Mouse (Mus musculus): ENCODE results near the gene Myrf. TPM values are rescaled to one million over a fixed set of nuclear protein-coding genes. Genes with fewer than 3 reads are reported as not detected.

The Myrf gene
- total RNA-seq, 2 experiments from 2014 or later, result 1.6 to 1.8 TPM

- intact Hi-C loops (cut with DNase I), result no loop called here
- no peak for DNase-seq
These were observed 26.6 kb downstream of the Myrf start for GRCm38 (mm10) chr19:10213796-10214471.

- DNase-seq, result no peak
- intact Hi-C loops (cut with DNase I), result no loop called here
These were observed 29.7 kb downstream of the Myrf start for GRCm38 (mm10) chr19:10210885-10211284.

- no peak for DNase-seq
- intact Hi-C loops (cut with DNase I), result no loop called here
These were observed 31.7 kb downstream of the Myrf start for GRCm38 (mm10) chr19:10208851-10209250.

- intact Hi-C loops (cut with DNase I), result no loop called here
- DNase-seq, result no peak
These were observed 35.5 kb downstream of the Myrf start for GRCm38 (mm10) chr19:10205051-10205450.

- intact Hi-C loops (cut with DNase I), result no loop called here
- DNase-seq, result no peak
These were observed 35.9 kb downstream of the Myrf start for GRCm38 (mm10) chr19:10204616-10205001.

- peak; percentile 91 for DNase-seq
- intact Hi-C loops (cut with DNase I), result no loop called here
These were observed 36.5 kb downstream of the Myrf start, which contains the start of the genes Tmem258 and Fen1 for GRCm38 (mm10) chr19:10203848-10204615. TSS of gene Tmem258 (plus strand) at chr19:10204014. TSS of gene Fen1 (minus strand) at chr19:10204169.

- intact Hi-C loops (cut with DNase I), result no loop called here
- DNase-seq, result no peak
These were observed 37.3 kb downstream of the Myrf start for GRCm38 (mm10) chr19:10203146-10203847.

- intact Hi-C loops (cut with DNase I), result loop anchor here (5.0 kb wide), 2 partner anchors 201 to 281 kb away; no protein-coding TSS in a partner anchor
- DNase-seq, result peak; percentile 86
These were observed 41.8 kb downstream of the Myrf start for GRCm38 (mm10) chr19:10198723-10199122.

GRCm38 (mm10) chr19:10198286-10198685, 42.3 kb downstream of the Myrf start:
- intact Hi-C loops (cut with DNase I), result loop anchor here (5.0 kb wide), 2 partner anchors 201 to 281 kb away; no protein-coding TSS in a partner anchor
- DNase-seq, result no peak

- no peak for DNase-seq
- intact Hi-C loops (cut with DNase I), result loop anchor here (5.0 kb wide), 2 partner anchors 200 to 280 kb away; no protein-coding TSS in a partner anchor
These were observed 43.4 kb downstream of the Myrf start for GRCm38 (mm10) chr19:10197130-10197529.

- DNase-seq, result no peak
- intact Hi-C loops (cut with DNase I), result loop anchor here (5.0 kb wide), 2 partner anchors 198 to 278 kb away; no protein-coding TSS in a partner anchor
These were observed 45.3 kb downstream of the Myrf start for GRCm38 (mm10) chr19:10195252-10195651.

- peak; percentile 20 for DNase-seq
- intact Hi-C loops (cut with DNase I), result loop anchor here (5.0 kb wide), 1 partner anchor 112 kb away; no protein-coding TSS in a partner anchor
These were observed 46.2 kb downstream of the Myrf start for GRCm38 (mm10) chr19:10194337-10194736.

- intact Hi-C loops (cut with DNase I), result loop anchor here (5.0 kb wide), 1 partner anchor 109 kb away; no protein-coding TSS in a partner anchor
- DNase-seq, result peak; percentile 31
These were observed 49.2 kb downstream of the Myrf start for GRCm38 (mm10) chr19:10191326-10191725.

GRCm38 (mm10) chr19:10190796-10191195, 49.8 kb downstream of the Myrf start:
- intact Hi-C loops (cut with DNase I), result loop anchor here (5.0 kb wide), 1 partner anchor 108 kb away; no protein-coding TSS in a partner anchor
- DNase-seq, result peak; percentile 77

- no peak for DNase-seq
- intact Hi-C loops (cut with DNase I), result loop anchor here (5.0 kb wide), 1 partner anchor 108 kb away; no protein-coding TSS in a partner anchor
These were observed 50.6 kb downstream of the Myrf start for GRCm38 (mm10) chr19:10189940-10190339.

GRCm38 (mm10) chr19:10189022-10189421, 51.5 kb downstream of the Myrf start:
- intact Hi-C loops (cut with DNase I), result no loop called here

GRCm38 (mm10) chr19:10188281-10188811, 52.2 kb downstream of the Myrf start:
- DNase-seq, result peak; percentile 95
- intact Hi-C loops (cut with DNase I), result no loop called here

More at GRCm38 (mm10) chr19:10189022-10189421, 51.5 kb downstream of the Myrf start:
- no peak for DNase-seq

GRCm38 (mm10) chr19:10186569-10186968, 54.0 kb downstream of the Myrf start:
- no peak for DNase-seq
- intact Hi-C loops (cut with DNase I), result no loop called here

GRCm38 (mm10) chr19:10185876-10186275, 54.7 kb downstream of the Myrf start:
- intact Hi-C loops (cut with DNase I), result loop anchor here (2.0 kb wide), 1 partner anchor 85 kb away; the partner anchor contains the start of gene Fads2
- DNase-seq, result no peak

GRCm38 (mm10) chr19:10184096-10184495, 56.5 kb downstream of the Myrf start:
- peak; percentile 33 for DNase-seq
- intact Hi-C loops (cut with DNase I), result loop anchor here (2.0 kb wide), 1 partner anchor 83 kb away; the partner anchor contains the start of gene Fads2

Measured in left cerebral cortex, postnatal 4 days (tissue).